Mouse (Mus musculus) midbrain, embryonic 10.5 days (tissue): ENCODE results near the gene Susd4. TPM values are rescaled to one million over a fixed set of nuclear protein-coding genes. Genes with fewer than 3 reads are reported as not detected.

ENCODE experiments used
- DNase-seq: peaks from one replicate; pipeline ENCODE4 v3.0.0-alpha.2; 2017; ENCODE audit warnings: low spot score
- H3K27ac ChIP-seq: fragments of 300-500 bp; sonication (generic); replicated peaks from 2 replicates; pipeline ENCODE4 v1.5.1; 2016; ENCODE audit warnings: mild to moderate bottlenecking
- H3K27me3 ChIP-seq: fragments of 300-500 bp; sonication (generic); 2 replicates; pipeline ENCODE4 v1.6.1; 2016; ENCODE audit warnings: low read depth, mild to moderate bottlenecking; ENCODE audit not compliant: poor library complexity, severe bottlenecking
- H3K36me3 ChIP-seq: fragments of 300-500 bp; sonication (generic); 2 replicates; pipeline ENCODE4 v1.6.1; 2016; ENCODE audit warnings: mild to moderate bottlenecking, moderate library complexity
- H3K4me1 ChIP-seq: fragments of 300-500 bp; sonication (generic); 2 replicates; pipeline ENCODE4 v1.6.1; 2016
- H3K4me3 ChIP-seq: fragments of 300-500 bp; sonication (generic); 2 replicates; pipeline ENCODE4 v1.5.1; 2016; ENCODE audit warnings: mild to moderate bottlenecking, moderate library complexity
- H3K9me3 ChIP-seq: fragments of 300-500 bp; sonication (generic); replicated peaks from 2 replicates; pipeline ENCODE4 v1.6.1; 2016; ENCODE audit warnings: mild to moderate bottlenecking
- WGBS: fragments of 180-500 bp; shearing (Covaris S2); methylation state at CpG from one replicate; pipeline ENCODE4 v1.1.7; 2016; 5-methylcytosine and 5-hydroxymethylcytosine counted together
- polyA plus RNA-seq: library from polyadenylated mRNA; unstranded; fragments of >200 nt; fragmentation: Nextera tagmentation; extraction: Ambion mirVana; gene quantifications from 2 replicates; pipeline ENCODE4 v1.2.1, GENCODE M21; 2016

Gene Susd4
- polyA plus RNA-seq, 1 experiment from 2014 or later, result 16.5 TPM

DNA sequence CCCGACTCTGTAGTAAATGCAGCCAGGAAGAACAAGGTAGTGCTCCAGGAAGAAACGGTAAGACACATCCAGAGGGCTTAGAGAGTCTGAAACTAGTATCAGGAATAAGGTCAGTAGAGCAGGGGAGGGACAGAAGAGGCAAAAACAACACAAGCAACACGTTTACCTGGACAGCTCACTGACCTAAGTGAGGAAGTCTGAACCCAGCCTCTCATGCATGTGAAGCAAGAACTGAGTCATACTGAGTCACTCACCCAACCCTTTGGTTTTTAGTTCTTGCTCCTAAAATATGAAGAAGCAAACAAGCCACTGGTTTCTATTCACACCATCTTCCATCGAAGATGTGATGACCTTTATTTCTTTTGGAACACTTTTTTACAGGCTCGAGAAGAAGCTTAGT lies 181.0 kb downstream of the Susd4 start:
- H3K4me1 ChIP-seq, result peaks cover 8% of the 10 kb centered on the region; the same call in 1 of the 2 replicates
- H3K9me3 ChIP-seq, result no peaks in the 10 kb centered on the region
- no peak overlapping the region for H3K4me3 ChIP-seq
- no peaks in the 10 kb centered on the region for H3K27me3 ChIP-seq
- H3K36me3 ChIP-seq, result no peaks in the 10 kb centered on the region
- no peak for DNase-seq
- H3K27ac ChIP-seq, result no peak overlapping the region
- 85% methylated on average over 5 of the region's 5 CpGs for WGBS

GRCm38 (mm10) chr1:182945561-182945960 lies 181.9 kb downstream of the Susd4 start:
- Histone ChIP-seq H3K27me3 (no peaks in the 10 kb centered on the region), H3K36me3 (no peaks in the 10 kb centered on the region), H3K9me3 (no peaks in the 10 kb centered on the region)

More at GRCm38 (mm10) chr1:182945561-182945960, 181.9 kb downstream of the Susd4 start:
- 84% methylated on average over 6 of the region's 6 CpGs for WGBS
- Histone ChIP-seq H3K27ac (no peak overlapping the region), H3K4me1 (peaks cover 8% of the 10 kb centered on the region; the same call in 1 of the 2 replicates), H3K4me3 (no peak overlapping the region)
- DNase-seq, result no peak

Other genes with a start within 250 kb of the Susd4 start
- 83.2 and 93.6 TPM in 2 replicates for gene Capn2, start 246.3 kb upstream of the Susd4 start, polyA plus RNA-seq
- gene Capn8, start 198.9 kb upstream of the Susd4 start, polyA plus RNA-seq, result 0.05 and 0.09 TPM in 2 replicates
- gene Ccdc185, start 14.7 kb upstream of the Susd4 start, polyA plus RNA-seq, result not detected in 2 replicates
- 0.35 and 0.52 TPM in 2 replicates for gene Tlr5, start 190.9 kb downstream of the Susd4 start, polyA plus RNA-seq